Mouse (Mus musculus): ENCODE data around the gene Dll4.

DNA sequence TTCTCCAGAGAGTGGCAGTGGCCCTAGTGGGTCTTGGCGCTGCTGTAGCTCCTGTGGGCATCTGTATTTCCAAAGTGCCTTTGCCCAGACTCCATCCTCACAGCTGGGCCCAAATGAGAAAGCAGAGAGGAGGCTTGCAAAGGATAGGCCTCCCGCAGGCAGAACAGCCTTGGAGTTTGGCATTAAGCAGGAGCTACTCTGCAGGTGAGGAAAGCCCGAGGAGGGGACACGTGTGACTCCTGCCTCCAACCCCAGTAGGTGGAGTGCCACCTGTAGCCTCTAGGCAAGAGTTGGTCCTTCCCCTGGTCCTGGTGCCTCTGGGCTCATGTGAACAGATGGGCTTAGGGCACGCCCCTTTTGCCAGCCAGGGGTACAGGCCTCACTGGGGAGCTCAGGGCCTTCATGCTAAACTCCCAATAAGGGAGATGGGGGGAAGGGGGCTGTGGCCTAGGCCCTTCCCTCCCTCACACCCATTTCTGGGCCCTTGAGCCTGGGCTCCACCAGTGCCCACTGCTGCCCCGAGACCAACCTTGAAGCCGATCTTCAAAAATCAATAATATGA is 9.5 kb downstream of the Dll4 start:
- TF ChIP-seq CTCF (IDR thresholded peaks at IDR 0.05; ENCODE audit: low read depth), result no peak
- no peak for TF ChIP-seq EP300 (IDR thresholded peaks at IDR 0.05; ENCODE audit: low read depth)
